Mouse (Mus musculus): ENCODE results near the gene Txn1. TPM values are rescaled to one million over a fixed set of nuclear protein-coding genes. Genes with fewer than 3 reads are reported as not detected.

Txn1 gene
- polyA plus RNA-seq, 1 experiment = 157 TPM

- TF ChIP-seq CTCF (IDR thresholded peaks at IDR 0.05; ENCODE audit: borderline replicate concordance, extremely low read depth, insufficient read depth, insufficient read length) = no peak
- no peak for TF ChIP-seq POLR2A (IDR thresholded peaks at IDR 0.05; ENCODE audit: borderline replicate concordance, extremely low read depth, insufficient read depth, insufficient read length, poor library complexity, severe bottlenecking)
- DNase-seq (ENCODE audit: low read depth) = peak; percentile 41
Observed at GRCm38 (mm10) chr4:57915216-57915965, 40.8 kb downstream of the Txn1 start.

- no peak for DNase-seq (ENCODE audit: low read depth)
- no peak for TF ChIP-seq CTCF (IDR thresholded peaks at IDR 0.05; ENCODE audit: borderline replicate concordance, extremely low read depth, insufficient read depth, insufficient read length)
- no peak for TF ChIP-seq POLR2A (IDR thresholded peaks at IDR 0.05; ENCODE audit: borderline replicate concordance, extremely low read depth, insufficient read depth, insufficient read length, poor library complexity, severe bottlenecking)
Observed at GRCm38 (mm10) chr4:57914193-57915190, 41.7 kb downstream of the Txn1 start.

GRCm38 (mm10) chr4:57913021-57913420 lies 43.2 kb downstream of the Txn1 start:
- DNase-seq (ENCODE audit: low read depth) = no peak
- TF ChIP-seq POLR2A (IDR thresholded peaks at IDR 0.05; ENCODE audit: borderline replicate concordance, extremely low read depth, insufficient read depth, insufficient read length, poor library complexity, severe bottlenecking) = no peak
- no peak for TF ChIP-seq CTCF (IDR thresholded peaks at IDR 0.05; ENCODE audit: borderline replicate concordance, extremely low read depth, insufficient read depth, insufficient read length)

- TF ChIP-seq POLR2A (IDR thresholded peaks at IDR 0.05; ENCODE audit: borderline replicate concordance, extremely low read depth, insufficient read depth, insufficient read length, poor library complexity, severe bottlenecking) (no peak), CTCF (IDR thresholded peaks at IDR 0.05; ENCODE audit: borderline replicate concordance, extremely low read depth, insufficient read depth, insufficient read length) (no peak)
- DNase-seq (ENCODE audit: low read depth) = no peak
Observed at GRCm38 (mm10) chr4:57908860-57909259, 47.4 kb downstream of the Txn1 start.

- no peak for DNase-seq (ENCODE audit: low read depth)
- TF ChIP-seq POLR2A (IDR thresholded peaks at IDR 0.05; ENCODE audit: borderline replicate concordance, extremely low read depth, insufficient read depth, insufficient read length, poor library complexity, severe bottlenecking) (no peak), CTCF (IDR thresholded peaks at IDR 0.05; ENCODE audit: borderline replicate concordance, extremely low read depth, insufficient read depth, insufficient read length) (no peak)
Observed at GRCm38 (mm10) chr4:57906708-57907107, 49.5 kb downstream of the Txn1 start.

GRCm38 (mm10) chr4:57904638-57905037 lies 51.6 kb downstream of the Txn1 start:
- no peak for DNase-seq (ENCODE audit: low read depth)

GRCm38 (mm10) chr4:57904211-57904610 lies 52.0 kb downstream of the Txn1 start:
- TF ChIP-seq CTCF (IDR thresholded peaks at IDR 0.05; ENCODE audit: borderline replicate concordance, extremely low read depth, insufficient read depth, insufficient read length) (peak; percentile 90), POLR2A (IDR thresholded peaks at IDR 0.05; ENCODE audit: borderline replicate concordance, extremely low read depth, insufficient read depth, insufficient read length, poor library complexity, severe bottlenecking) (no peak)
- DNase-seq (ENCODE audit: low read depth) = peak; percentile 72

More at GRCm38 (mm10) chr4:57904638-57905037, 51.6 kb downstream of the Txn1 start:
- TF ChIP-seq CTCF (IDR thresholded peaks at IDR 0.05; ENCODE audit: borderline replicate concordance, extremely low read depth, insufficient read depth, insufficient read length) (no peak), POLR2A (IDR thresholded peaks at IDR 0.05; ENCODE audit: borderline replicate concordance, extremely low read depth, insufficient read depth, insufficient read length, poor library complexity, severe bottlenecking) (no peak)

- TF ChIP-seq CTCF (IDR thresholded peaks at IDR 0.05; ENCODE audit: borderline replicate concordance, extremely low read depth, insufficient read depth, insufficient read length) (no peak), POLR2A (IDR thresholded peaks at IDR 0.05; ENCODE audit: borderline replicate concordance, extremely low read depth, insufficient read depth, insufficient read length, poor library complexity, severe bottlenecking) (no peak)
- DNase-seq (ENCODE audit: low read depth) = no peak
Observed at GRCm38 (mm10) chr4:57902619-57903018, 53.6 kb downstream of the Txn1 start.

- peak; percentile 67 for DNase-seq (ENCODE audit: low read depth)
- TF ChIP-seq POLR2A (IDR thresholded peaks at IDR 0.05; ENCODE audit: borderline replicate concordance, extremely low read depth, insufficient read depth, insufficient read length, poor library complexity, severe bottlenecking) = no peak
- peak; percentile 85 for TF ChIP-seq CTCF (IDR thresholded peaks at IDR 0.05; ENCODE audit: borderline replicate concordance, extremely low read depth, insufficient read depth, insufficient read length)
Observed at GRCm38 (mm10) chr4:57901210-57901609, 55.0 kb downstream of the Txn1 start.

GRCm38 (mm10) chr4:57896631-57897030 lies 59.6 kb downstream of the Txn1 start:
- TF ChIP-seq POLR2A (IDR thresholded peaks at IDR 0.05; ENCODE audit: borderline replicate concordance, extremely low read depth, insufficient read depth, insufficient read length, poor library complexity, severe bottlenecking) (no peak), CTCF (IDR thresholded peaks at IDR 0.05; ENCODE audit: borderline replicate concordance, extremely low read depth, insufficient read depth, insufficient read length) (no peak)
- no peak for DNase-seq (ENCODE audit: low read depth)

GRCm38 (mm10) chr4:57895902-57896301 lies 60.3 kb downstream of the Txn1 start:
- no peak for DNase-seq (ENCODE audit: low read depth)
- no peak for TF ChIP-seq CTCF (IDR thresholded peaks at IDR 0.05; ENCODE audit: borderline replicate concordance, extremely low read depth, insufficient read depth, insufficient read length)
- no peak for TF ChIP-seq POLR2A (IDR thresholded peaks at IDR 0.05; ENCODE audit: borderline replicate concordance, extremely low read depth, insufficient read depth, insufficient read length, poor library complexity, severe bottlenecking)
